Mouse (Mus musculus): ENCODE data around the gene Flnb. TPM values are rescaled to one million over a fixed set of nuclear protein-coding genes. Genes with fewer than 3 reads are reported as not detected.

Flnb gene
- polyA plus RNA-seq, 1 experiment from 2014 or later = 7.2 TPM

DNA sequence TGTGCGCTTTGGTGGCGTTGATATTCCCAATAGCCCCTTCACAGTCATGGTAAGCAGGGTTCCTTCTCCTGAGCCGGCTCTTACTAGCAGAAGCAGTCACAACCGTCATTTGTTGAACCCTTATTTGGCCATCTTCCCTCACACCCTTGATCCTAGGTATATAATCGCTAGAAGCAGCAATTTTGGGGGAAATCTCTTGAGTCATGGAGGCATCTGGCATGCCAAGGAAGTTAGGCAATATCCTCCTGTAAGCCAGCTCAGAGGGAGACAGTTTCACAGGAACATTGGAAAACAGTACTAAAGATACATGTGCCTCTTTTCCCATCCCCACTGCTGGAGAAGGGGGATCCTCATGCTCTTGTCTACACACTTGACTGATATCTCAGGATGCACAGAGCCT lies 101.6 kb downstream of the Flnb start:
- no peak for ATAC-seq
- no peak for TF ChIP-seq CTCF (IDR thresholded peaks at IDR 0.05; ENCODE audit: low read depth)
- no peaks in the 10 kb centered on the region for H3K27me3 ChIP-seq (replicated peaks; ENCODE audit: control insufficient read depth, insufficient read depth, low read length)
- peaks cover 85% of the 10 kb centered on the region for H3K36me3 ChIP-seq (ENCODE audit: control insufficient read depth, insufficient read depth)
- H3K4me3 ChIP-seq (ENCODE audit: low read depth, low read length) = no peak overlapping the region
- H3K4me2 ChIP-seq (replicated peaks; ENCODE audit: low read depth) = no peak overlapping the region
- WGBS = 84% methylated on average over 5 of the region's 5 CpGs
- no peaks in the 10 kb centered on the region for H3K9me3 ChIP-seq (ENCODE audit: control insufficient read depth)
- H3K9ac ChIP-seq (ENCODE audit: low read depth, low read length) = no peak overlapping the region
- H3K4me1 ChIP-seq (replicated peaks; ENCODE audit: control insufficient read depth, insufficient read depth, low read length) = no peaks in the 10 kb centered on the region; the same call in 1 of the 2 replicates
- 0 out of 2 replicates have a peak overlapping the region, but pooled peaks have one; percentile 50 for H3K27ac ChIP-seq (ENCODE audit: low read depth, low read length)

DNA sequence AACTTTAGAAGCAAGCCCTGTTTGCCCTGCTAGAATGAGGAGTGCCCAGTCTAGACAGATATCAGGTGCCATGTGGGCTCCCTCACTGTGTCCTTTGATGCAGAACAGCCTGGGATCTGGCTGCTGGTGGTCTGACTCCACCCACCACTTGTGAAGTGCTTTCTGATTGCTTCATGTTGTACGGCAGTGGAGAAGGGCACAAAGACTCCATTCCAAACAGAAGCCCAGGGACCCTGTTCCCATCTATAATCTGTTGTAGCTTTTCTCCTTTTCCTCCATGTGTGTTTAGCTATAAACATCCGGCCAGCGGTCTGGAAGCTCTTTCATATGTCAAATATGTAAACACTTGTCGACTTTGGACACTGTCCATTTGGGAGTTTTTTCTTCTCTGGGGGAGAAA lies 102.2 kb downstream of the Flnb start:
- no peak for TF ChIP-seq CTCF (IDR thresholded peaks at IDR 0.05; ENCODE audit: low read depth)
- no peaks in the 10 kb centered on the region for H3K27me3 ChIP-seq (replicated peaks; ENCODE audit: control insufficient read depth, insufficient read depth, low read length)
- WGBS = 55% methylated on average over 4 of the region's 4 CpGs
- no peaks in the 10 kb centered on the region; the same call in 1 of the 2 replicates for H3K4me1 ChIP-seq (replicated peaks; ENCODE audit: control insufficient read depth, insufficient read depth, low read length)
- H3K4me3 ChIP-seq (ENCODE audit: low read depth, low read length) = no peak overlapping the region
- H3K4me2 ChIP-seq (replicated peaks; ENCODE audit: low read depth) = no peak overlapping the region
- no peaks in the 10 kb centered on the region for H3K9me3 ChIP-seq (ENCODE audit: control insufficient read depth)
- no peak overlapping the region for H3K9ac ChIP-seq (ENCODE audit: low read depth, low read length)
- peaks cover 79% of the 10 kb centered on the region for H3K36me3 ChIP-seq (ENCODE audit: control insufficient read depth, insufficient read depth)
- ATAC-seq = no peak
- no peak overlapping the region for H3K27ac ChIP-seq (ENCODE audit: low read depth, low read length)

- H3K27ac ChIP-seq (ENCODE audit: low read depth, low read length) = no peak overlapping the region
- H3K9me3 ChIP-seq (ENCODE audit: control insufficient read depth) = no peaks in the 10 kb centered on the region
- H3K4me3 ChIP-seq (ENCODE audit: low read depth, low read length) = no peak overlapping the region
- no peak for ATAC-seq
- H3K36me3 ChIP-seq (ENCODE audit: control insufficient read depth, insufficient read depth) = peaks cover 76% of the 10 kb centered on the region
- H3K4me1 ChIP-seq (replicated peaks; ENCODE audit: control insufficient read depth, insufficient read depth, low read length) = no peaks in the 10 kb centered on the region; the same call in 1 of the 2 replicates
- no peak for TF ChIP-seq CTCF (IDR thresholded peaks at IDR 0.05; ENCODE audit: low read depth)
- WGBS = 85% methylated on average over 5 of the region's 5 CpGs
- no peaks in the 10 kb centered on the region for H3K27me3 ChIP-seq (replicated peaks; ENCODE audit: control insufficient read depth, insufficient read depth, low read length)
- no peak overlapping the region for H3K4me2 ChIP-seq (replicated peaks; ENCODE audit: low read depth)
- H3K9ac ChIP-seq (ENCODE audit: low read depth, low read length) = no peak overlapping the region
Observed at GRCm38 (mm10) chr14:7921459-7921858, 103.7 kb downstream of the Flnb start.

DNA sequence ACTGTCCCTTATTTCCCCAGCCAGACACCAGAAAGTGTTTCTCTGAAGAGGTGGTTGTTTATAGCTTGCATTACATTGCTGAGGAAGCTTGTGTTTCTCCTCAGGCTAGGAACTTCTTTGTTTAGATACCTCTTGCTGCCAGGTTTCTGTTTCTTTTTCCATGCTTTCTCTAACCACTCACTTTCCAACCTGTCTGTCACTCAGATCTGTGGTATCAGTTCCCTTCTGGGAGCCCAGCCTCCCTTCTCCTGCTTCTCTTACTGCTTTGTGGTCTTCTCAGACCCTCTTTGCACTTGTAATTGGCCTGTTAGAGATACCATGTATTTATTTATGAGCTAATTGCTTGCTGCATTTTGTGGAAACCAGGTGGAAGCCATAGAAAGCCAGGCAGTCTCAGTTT lies 105.9 kb downstream of the Flnb start:
- Histone ChIP-seq H3K27ac (ENCODE audit: low read depth, low read length) (no peak overlapping the region), H3K4me3 (ENCODE audit: low read depth, low read length) (no peak overlapping the region), H3K27me3 (replicated peaks; ENCODE audit: control insufficient read depth, insufficient read depth, low read length) (no peaks in the 10 kb centered on the region), H3K4me1 (replicated peaks; ENCODE audit: control insufficient read depth, insufficient read depth, low read length) (no peaks in the 10 kb centered on the region; the same call in 1 of the 2 replicates), H3K9me3 (ENCODE audit: control insufficient read depth) (no peaks in the 10 kb centered on the region), H3K9ac (ENCODE audit: low read depth, low read length) (no peak overlapping the region), H3K36me3 (ENCODE audit: control insufficient read depth, insufficient read depth) (peaks cover 71% of the 10 kb centered on the region), H3K4me2 (replicated peaks; ENCODE audit: low read depth) (no peak overlapping the region)
- no peak for TF ChIP-seq CTCF (IDR thresholded peaks at IDR 0.05; ENCODE audit: low read depth)
- no peak for ATAC-seq

GRCm38 (mm10) chr14:7928362-7928761 lies 110.6 kb downstream of the Flnb start:
- no peak for ATAC-seq
- H3K4me2 ChIP-seq (replicated peaks; ENCODE audit: low read depth) = no peak overlapping the region
- 67% methylated on average over 1 of the region's 1 CpGs for WGBS
- H3K4me1 ChIP-seq (replicated peaks; ENCODE audit: control insufficient read depth, insufficient read depth, low read length) = no peaks in the 10 kb centered on the region
- TF ChIP-seq CTCF (IDR thresholded peaks at IDR 0.05; ENCODE audit: low read depth) = no peak
- H3K9ac ChIP-seq (ENCODE audit: low read depth, low read length) = no peak overlapping the region
- peaks cover 77% of the 10 kb centered on the region for H3K36me3 ChIP-seq (ENCODE audit: control insufficient read depth, insufficient read depth)
- no peaks in the 10 kb centered on the region for H3K9me3 ChIP-seq (ENCODE audit: control insufficient read depth)
- no peak overlapping the region for H3K4me3 ChIP-seq (ENCODE audit: low read depth, low read length)
- no peaks in the 10 kb centered on the region for H3K27me3 ChIP-seq (replicated peaks; ENCODE audit: control insufficient read depth, insufficient read depth, low read length)
- no peak overlapping the region for H3K27ac ChIP-seq (ENCODE audit: low read depth, low read length)

DNA sequence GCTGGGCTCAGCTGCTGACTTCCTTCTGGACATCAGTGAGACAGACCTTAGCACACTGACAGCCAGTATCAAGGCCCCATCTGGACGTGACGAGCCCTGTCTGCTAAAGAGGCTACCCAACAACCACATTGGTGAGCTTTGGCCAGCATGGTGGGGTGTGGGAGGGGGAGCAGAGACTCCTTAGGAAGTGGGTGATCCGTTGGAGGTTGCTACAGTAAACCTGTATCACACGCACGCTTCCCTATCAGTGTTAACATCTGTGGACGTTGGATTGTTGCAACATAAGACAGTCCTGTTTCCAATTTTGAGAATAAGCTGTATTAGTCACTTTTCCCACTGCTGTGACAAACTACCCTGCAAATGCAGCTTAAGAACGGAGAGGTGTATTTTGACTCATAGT lies 111.3 kb downstream of the Flnb start:
- H3K4me1 ChIP-seq (replicated peaks; ENCODE audit: control insufficient read depth, insufficient read depth, low read length) = no peaks in the 10 kb centered on the region
- ATAC-seq = no peak
- WGBS = 68% methylated on average over 7 of the region's 7 CpGs

GRCm38 (mm10) chr14:7932151-7932550 lies 114.4 kb downstream of the Flnb start:
- no peak for ATAC-seq
- no peaks in the 10 kb centered on the region for H3K27me3 ChIP-seq (replicated peaks; ENCODE audit: control insufficient read depth, insufficient read depth, low read length)
- no peak; the same call in 1 of the 2 replicates for TF ChIP-seq CTCF (IDR thresholded peaks at IDR 0.05; ENCODE audit: low read depth)
- H3K36me3 ChIP-seq (ENCODE audit: control insufficient read depth, insufficient read depth) = peaks cover 91% of the 10 kb centered on the region
- no peak overlapping the region for H3K9ac ChIP-seq (ENCODE audit: low read depth, low read length)
- no peak overlapping the region for H3K27ac ChIP-seq (ENCODE audit: low read depth, low read length)
- H3K4me1 ChIP-seq (replicated peaks; ENCODE audit: control insufficient read depth, insufficient read depth, low read length) = no peaks in the 10 kb centered on the region
- no peaks in the 10 kb centered on the region for H3K9me3 ChIP-seq (ENCODE audit: control insufficient read depth)
- no peak overlapping the region for H3K4me2 ChIP-seq (replicated peaks; ENCODE audit: low read depth)
- 94% methylated on average over 4 of the region's 4 CpGs for WGBS
- no peak overlapping the region for H3K4me3 ChIP-seq (ENCODE audit: low read depth, low read length)

More for the DNA sequence above, 111.3 kb downstream of the Flnb start:
- no peak overlapping the region for H3K9ac ChIP-seq (ENCODE audit: low read depth, low read length)
- H3K4me2 ChIP-seq (replicated peaks; ENCODE audit: low read depth) = no peak overlapping the region
- H3K9me3 ChIP-seq (ENCODE audit: control insufficient read depth) = no peaks in the 10 kb centered on the region
- H3K27me3 ChIP-seq (replicated peaks; ENCODE audit: control insufficient read depth, insufficient read depth, low read length) = no peaks in the 10 kb centered on the region
- TF ChIP-seq CTCF (IDR thresholded peaks at IDR 0.05; ENCODE audit: low read depth) = no peak
- H3K36me3 ChIP-seq (ENCODE audit: control insufficient read depth, insufficient read depth) = peaks cover 80% of the 10 kb centered on the region
- H3K4me3 ChIP-seq (ENCODE audit: low read depth, low read length) = no peak overlapping the region
- no peak overlapping the region for H3K27ac ChIP-seq (ENCODE audit: low read depth, low read length)

All from intestine, postnatal 0 days (tissue).